Mouse (Mus musculus): ENCODE data around the gene Tmem88. TPM values are rescaled to one million over a fixed set of nuclear protein-coding genes. Genes with fewer than 3 reads are reported as not detected.

The Tmem88 gene
- total RNA-seq, 2 experiments from 2014 or later: 13.4 to 17.8 TPM

DNA sequence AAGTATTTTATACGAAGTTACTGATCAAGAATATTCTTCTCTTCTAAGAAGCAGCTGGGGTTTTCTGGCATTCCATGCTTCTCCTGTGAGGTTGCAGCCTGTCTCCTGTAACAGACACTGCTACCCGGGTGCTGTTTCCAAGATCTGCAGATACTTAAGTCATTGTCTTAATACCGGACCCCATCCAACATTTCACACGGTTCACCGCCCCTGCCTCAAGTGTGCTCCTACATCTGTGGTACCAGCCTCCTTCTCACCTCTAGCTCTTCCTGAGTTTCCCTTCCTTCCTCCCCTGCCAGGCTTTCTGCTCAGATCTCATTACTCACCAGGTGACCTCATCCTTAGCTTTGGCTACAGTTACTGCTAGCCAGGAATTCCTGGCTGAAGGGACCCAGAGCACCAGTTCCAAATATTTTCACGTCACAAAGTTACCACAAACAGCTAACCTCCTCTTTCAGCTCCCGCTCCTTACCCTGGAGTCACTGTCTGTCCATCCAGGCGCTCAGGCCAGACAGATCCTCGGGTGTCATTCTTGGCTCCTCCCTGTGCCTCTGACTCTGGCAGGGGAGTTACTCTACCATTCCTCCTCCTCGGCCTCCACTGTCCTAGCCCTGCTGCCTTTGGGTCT, 15.4 kb downstream of the Tmem88 start:
- DNase-seq: no peak

DNA sequence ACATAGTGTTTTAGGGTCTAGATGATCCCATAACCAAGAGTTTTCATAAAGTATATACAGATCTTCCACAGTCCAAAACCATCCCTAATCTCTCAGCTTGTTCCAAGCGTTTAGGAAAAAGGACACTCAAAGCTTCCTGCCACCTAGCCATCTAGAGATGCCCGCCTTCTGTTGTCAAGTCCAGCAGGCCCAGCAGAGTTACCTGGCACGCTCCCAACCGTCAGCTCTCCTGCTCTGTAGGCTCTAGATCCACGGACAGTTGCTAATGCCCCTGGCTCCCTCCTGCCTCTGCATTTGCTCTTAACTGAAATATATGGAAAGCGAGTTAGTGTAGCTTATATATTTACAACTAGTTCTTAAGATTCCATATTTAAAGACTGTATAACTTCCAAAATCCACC, 16.7 kb downstream of the Tmem88 start:
- no peak for DNase-seq

DNA sequence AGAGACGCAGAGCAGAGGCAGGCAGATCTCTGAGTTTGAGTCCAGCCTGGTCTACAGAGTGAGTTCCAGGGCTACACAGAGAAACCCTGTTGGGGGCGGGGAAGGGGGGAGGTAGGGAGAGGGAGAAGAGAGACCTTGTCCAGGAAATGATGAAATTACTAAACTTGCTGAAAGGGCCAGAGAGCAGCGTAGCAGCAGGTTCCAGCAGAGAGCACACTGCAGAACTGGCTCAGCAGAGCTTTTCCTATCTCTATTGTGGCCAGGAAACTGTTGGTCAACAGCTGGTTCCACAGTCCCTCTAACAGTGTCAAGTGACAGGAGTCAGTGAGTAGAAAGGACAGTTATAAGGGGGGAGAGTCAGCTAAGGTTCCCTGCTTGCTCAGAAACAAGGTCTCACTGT, 18.4 kb downstream of the Tmem88 start:
- DNase-seq: no peak

DNA sequence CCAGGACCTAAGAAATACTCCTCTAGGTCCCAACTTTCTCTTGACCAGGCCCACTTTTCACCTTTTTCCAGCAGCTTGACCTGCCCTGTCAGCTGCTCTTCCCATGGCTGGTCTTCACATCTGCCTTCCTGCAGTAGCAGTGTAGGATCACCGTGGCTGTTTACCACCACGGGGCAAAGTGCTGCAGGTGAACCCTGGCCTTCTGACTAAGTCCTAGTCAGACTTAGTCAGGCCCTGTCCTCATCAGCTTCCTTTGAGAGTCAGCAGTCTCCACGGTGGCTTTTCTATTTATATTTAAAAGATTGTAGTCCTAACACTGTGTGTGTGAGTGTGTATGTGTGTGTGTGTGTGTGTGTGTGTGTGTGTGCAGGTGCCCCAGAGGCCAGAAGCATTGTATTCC, 20.3 kb downstream of the Tmem88 start:
- DNase-seq: no peak

DNA sequence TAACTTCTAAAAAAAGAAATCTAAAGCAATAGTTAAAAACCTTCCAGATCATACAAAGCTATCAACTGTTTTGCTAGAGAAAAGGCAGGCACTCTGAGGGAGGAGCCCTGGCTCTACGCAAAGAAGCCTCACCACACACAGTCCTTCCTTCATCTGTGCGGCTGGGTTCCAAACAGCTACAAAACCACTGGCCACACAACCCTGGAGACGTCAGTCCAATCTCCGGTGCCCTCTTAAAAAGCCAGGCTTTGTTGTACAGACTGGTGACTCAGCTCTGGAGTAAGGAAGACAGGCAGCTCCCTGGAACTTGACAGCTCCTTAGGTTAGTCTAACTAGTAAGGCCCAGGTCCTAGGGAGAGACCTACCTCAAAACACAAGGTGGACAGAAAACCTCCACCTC, 22.4 kb downstream of the Tmem88 start:
- no peak for DNase-seq

DNA sequence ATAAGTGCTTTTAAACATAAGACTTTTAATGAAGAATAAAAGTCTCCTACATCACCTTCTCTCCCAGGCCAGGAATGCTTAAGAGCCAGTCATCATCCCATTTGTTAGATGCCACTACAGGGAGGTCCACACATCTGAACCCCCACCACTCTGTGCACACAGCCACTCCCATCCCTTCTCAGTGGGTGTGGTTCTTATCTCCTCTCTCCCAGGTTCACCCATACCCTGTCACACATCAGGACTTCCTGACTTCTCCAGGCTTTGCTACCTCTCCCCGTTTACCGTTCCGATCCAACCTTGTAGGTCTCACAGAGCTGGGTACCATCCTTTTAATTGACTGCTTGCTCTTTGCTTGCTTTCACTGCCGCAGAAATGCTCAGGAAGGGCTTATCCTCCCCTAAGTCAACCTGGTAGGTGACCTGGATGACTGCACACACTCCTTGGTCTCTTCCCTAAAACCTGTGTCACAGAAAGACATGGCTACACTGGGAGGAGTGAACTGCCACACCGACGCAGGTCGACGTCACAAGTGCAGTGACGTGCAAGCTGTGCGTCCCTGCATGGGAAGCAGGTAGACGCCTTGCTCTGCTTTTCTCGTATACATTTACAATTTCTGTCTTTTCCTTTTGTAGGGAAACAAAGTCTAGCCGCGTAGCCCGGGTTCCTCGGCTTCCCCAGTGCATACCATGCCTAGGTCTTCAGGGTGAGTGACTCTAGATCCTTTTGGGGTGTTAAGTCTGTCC, 24.6 kb downstream of the Tmem88 start:
- DNase-seq: no peak

DNA sequence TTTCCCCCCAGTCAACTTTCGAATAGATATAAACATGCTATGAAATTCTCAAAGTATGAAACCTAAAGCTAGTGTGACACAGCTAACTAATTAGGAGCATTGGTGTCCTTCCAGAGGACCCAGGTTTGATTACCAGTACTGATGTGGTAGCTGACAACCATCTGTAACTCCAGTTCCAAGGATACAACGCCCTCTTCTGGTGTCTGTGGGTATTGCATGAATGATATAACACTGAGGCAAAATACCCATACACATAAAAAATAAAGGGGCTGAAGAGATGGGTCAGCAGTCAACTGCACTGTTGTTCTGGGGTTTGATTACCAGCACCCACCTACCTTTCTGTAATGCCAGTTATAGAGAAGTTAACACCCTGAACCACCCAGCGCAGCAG, 25.3 kb downstream of the Tmem88 start:
- DNase-seq: no peak

DNA sequence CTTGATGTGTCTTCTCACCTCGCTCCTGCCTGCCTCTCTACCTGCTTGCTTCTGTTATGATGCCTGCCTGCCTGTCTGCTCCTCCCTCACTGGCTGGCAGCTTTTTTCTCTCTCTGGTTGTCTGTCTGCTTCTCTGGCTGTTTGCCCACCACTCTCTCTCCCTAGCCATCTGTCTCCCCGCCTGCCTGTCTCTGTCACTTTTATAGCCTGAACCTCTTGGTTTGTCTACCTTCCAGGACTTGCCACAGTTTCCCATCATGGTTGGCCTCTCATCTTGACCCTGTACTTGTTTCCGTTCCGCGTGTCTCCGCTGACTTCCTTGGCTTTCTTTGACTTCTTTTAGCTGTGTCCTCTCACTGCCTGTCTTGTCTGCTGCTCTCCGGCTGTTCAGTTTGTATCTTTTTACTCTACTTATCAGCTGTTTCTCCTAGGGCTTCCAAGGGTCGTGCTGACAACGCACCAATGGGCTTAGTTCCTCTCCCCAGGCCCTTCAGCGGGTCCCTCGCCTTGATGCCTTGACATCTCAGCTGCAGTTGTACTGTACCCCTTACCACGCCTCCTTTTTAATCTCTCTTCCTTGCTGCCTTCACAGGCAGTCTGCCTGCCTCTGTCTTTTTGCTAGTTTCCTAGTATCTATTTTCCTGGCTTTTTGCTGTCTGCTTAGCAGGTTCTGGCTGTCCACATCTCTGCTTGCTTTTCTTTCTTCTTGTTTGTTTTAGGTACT, 25.8 kb downstream of the Tmem88 start:
- DNase-seq: peak in 1 of 2 experiments; percentile 41

DNA sequence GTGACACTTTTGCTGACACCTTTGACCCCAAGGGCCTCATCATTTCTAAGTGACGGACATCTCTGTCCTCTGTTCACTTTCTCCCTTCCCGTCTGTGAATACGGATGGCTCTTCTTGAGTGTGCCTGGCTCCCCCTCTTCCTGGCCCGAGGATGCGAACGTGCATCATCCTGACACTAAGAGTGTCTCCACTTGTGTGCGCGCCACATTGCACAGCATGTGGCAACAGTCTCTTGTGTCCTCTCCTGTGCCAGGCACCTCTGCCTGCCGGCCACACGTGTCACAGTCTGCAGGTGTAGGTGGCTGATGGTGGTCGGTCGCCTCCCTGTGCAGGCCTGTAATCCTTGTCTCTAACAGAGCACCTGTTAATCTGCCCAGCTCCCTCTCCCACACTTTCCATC, 26.4 kb downstream of the Tmem88 start:
- DNase-seq: no peak

DNA sequence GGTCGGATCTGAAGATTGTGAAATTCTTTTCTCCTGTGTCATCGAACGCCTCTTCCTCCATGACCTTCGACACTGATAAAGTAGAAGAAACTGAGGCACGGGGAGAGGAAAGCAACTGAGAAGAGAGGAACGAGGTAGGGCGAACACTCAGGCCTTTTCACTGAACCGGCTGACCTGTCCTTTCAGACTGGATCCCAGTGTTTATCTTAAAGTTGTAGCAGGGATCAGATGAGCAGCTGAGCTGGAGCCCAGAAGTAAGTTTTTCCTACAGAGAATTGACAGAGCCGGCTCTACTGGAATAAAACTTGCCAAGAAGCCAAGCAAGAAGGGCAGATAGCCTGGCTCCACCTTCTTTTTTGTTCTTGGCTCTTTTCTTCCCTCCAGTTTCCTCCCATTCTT, 27.2 kb downstream of the Tmem88 start:
- no peak for DNase-seq

DNA sequence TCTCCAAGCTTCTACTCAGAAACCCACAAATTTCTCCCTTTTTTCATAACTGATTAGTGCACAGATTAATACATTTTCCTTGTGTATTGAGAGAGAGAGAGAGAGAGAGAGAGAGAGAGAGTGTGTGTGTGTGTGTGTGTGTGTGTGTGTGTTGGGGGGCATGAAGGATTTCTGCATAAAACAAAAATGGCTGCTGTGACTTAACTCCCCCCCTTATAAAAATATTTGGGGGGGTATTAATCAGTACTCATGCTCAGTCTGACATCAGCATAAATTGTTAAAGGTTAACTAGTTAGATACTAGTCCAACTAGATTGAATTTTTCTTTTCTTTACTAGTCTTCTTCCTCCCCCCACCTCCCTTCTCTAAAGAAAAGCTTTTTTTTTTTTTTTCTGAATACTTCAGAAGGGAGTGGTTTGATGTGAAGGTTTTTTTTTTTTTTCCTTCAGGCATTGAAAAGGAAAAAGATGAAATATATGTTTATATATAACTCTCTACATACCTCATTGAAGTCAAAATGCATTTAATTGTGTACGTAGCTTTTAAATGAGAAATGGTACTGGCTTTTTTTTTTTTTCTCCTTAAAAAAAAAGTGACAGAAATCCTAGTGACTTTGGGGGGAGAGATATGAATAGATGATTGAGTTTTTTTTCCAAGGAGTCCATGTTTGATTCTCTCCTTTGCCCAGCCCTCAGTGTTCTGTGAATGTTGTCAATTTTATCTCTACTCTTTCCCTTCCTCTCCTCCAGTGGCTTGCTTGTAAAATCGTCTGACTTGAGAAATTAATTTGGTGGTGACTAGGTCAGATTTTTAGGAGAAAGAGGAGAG, 27.8 kb downstream of the Tmem88 start:
- no peak for DNase-seq

DNA sequence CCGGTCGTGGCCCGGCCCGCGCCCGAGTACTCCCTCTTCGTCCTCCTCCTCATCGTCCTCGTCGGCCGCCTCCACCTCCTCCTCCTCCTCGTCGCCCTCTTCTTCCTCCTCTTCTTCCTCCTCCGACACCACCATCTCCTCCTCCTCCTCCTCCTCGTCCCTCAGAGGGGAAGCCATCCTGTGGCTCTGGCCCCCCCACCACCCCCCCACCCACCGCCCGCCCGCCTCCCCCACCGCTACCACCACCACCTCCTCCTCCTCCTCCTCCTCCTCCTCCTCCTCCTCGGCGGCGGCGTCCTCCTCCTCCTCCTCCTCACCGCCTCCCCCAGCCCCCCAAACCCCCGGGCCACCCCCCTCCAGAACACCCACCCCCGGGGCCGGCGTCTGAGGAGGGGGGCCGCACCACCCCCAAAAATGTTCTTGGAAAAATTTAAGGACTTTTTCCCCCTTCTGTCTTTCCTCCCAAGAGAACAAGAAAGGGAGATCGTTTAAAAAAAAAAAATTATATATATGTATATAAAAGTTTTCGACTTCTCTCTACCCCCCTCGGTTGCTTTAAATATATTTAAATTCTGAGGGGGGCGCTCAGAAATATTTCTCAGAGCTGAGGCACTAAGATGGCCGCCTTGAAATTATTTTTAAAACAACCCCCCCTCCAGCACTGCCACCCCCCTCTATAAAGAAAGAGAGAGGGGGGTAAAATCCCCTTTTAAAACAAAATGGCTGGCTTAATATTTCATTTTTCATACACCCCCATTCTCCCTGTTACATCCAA, 28.6 kb downstream of the Tmem88 start, which contains the start of gene Chd3:
Gene Chd3 (minus strand): TSS at position 192 of the 775 bp plus-strand sequence.
- no peak for DNase-seq

DNA sequence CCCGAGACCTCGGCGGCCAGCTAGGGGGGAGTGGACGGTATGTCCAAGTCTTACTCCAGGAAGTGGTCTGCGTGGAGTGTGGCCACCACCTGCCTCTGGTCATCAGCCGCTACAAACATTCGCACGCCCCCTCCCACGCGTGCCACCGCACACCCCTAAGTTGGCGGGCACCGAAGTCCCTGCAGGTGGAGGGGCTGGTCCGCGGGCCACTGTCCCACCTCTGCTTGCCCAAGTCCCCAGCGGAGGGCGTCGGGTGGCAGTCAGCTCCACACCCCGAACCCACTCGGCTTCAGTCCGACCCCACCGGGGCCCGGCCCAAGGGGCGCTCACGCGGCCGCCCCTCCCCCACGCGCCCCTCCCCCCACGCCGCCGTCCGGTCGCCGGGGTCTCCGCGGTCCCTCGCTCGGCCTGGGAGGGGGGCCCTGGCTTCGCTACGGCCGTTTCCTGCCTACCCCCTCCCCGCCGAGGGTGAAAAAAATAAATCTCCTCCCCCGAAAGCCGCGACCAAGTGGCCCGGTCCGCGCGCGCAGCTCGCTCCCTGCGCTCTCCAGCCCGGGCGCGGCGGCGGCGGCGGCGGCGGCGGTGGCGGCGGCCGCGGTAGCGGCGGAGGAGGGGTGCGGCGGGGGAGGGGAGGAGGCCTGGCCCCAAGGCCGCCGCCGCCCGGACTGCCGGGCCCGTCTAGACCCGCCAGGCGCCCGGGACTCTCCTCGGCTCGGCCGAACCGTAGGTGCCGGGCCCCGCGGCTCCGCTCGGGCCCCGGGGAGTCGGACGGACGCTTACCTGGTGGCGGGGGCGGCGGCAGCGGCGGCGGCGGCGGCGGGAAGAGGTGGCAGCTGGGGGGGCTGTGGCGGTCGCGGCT, 29.4 kb downstream of the Tmem88 start:
- DNase-seq: peak; percentile 61 to 79

DNA sequence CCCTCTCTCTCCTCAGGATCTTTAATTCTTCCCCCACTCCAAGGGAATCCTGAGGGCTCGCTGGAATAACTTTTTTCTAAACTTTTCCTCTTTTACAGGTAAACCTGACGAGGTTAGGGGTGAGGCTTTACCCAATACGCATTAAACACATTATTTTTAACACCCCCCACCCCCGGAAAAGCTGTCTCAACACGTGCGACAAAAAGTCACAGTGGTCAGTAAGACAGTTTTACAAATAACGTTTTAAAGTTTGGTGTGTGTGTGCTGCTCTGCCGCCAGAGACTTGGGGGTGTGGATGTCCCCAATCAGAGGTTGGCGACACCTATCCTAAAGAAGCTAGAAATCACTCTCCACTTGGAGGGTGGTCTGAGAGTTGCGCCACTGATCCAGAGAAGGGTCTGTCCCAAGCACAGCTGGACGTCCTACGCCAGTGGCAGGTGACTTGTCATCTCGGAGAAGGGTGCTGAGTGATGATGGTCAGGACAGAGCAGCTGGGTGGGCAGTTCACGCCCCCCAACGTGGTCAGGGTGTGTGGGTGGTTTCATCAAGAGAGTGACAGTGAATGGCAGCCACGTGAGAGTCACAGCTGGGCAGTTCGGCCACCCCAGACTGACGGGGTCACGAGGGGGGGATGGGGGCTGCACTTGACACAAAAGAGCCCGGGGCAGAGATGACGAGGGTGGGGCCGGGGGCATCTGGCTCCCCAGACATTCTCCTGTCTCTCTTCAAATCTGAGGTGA, 30.2 kb downstream of the Tmem88 start:
- peak; percentile 16 to 60 for DNase-seq

DNA sequence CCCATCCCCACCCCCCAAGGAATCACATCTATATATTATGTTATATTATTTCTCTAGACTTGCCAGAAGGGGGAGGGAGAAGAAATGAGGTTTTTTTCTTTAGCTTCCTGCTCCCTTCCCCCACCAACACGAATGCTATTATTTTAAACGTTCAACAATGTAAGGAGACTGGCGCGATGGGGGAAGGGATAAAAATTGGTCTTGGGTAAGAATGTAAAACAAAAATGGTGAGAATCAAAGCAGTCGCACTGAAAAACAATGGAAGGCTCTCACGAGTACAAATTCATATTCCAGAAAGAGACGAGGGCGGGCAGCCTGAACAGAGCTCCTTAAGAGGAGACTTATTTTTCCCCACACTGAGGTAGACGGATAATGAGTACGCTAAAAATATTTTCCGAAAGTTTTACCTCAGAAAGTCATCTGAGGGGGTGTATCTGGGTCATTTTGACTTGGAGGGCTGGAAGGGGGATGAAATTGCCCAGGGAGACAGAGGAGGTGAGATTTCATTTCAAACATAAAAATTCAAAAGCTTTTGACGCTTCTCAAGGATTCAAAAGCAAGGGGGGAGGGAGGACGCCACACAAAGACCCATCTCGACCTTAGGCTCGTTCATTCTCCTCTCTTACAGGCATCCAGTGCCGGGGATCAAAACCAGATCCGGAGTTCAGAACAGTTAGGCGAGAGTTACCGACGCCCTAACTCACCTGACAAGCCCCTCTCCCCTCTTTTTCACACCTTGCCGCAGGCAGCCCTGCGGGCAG, 31.0 kb downstream of the Tmem88 start:
- DNase-seq: peak in 1 of 2 experiments; percentile 51

DNA sequence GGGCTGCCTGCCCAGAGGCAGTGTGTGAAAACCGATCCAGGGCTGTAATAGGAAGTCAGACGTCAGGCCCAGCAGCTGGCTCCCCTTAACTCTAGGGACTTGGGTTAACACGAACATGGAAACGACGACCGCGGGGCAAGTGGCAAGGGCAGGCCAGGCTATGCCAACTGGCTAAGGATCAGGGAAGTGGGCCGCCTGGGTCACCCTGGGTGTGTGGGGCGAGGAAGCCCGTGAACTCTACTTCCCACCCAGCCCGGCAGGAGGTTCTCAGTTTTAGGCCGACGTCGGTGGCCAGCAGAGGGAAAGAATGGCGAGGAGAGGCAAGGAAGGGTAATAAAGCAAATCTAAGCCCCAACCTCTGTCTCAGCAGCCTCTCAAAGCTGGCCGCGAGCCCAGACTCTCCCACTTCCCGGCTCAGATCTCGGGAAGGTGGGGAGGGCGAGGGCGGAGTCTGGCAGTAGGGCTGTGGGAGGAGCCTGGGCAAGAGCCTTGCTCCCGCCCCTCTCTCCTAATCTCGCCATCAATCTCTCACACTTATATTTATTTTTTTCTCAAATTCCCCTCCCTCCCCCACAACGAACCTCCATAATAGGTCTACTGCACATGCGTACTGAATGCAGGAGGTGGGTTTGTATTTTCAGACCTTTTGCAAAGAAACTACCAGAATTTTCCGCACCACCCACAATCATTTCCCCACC, 31.7 kb downstream of the Tmem88 start:
- peak; percentile 97 to 98 for DNase-seq

DNA sequence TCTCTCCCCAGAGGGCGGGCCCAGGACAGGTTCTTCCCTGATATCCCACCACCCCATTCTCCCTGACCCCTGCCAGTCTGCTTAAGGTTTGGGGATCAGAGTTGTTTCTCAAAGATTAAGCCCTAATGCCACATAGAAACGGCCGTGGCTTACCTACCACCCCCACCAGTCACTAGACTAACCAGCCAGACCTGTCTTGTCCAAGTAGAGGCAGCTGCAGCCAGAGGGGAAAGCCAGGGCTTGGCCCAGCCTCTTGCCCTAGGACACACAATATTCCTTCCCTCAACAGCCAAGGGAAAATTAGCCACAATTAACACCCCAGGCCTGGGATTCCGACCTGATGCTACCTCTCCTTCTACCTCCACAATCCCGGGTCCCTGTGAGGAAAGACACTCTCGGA, 32.3 kb downstream of the Tmem88 start:
- DNase-seq: no peak

DNA sequence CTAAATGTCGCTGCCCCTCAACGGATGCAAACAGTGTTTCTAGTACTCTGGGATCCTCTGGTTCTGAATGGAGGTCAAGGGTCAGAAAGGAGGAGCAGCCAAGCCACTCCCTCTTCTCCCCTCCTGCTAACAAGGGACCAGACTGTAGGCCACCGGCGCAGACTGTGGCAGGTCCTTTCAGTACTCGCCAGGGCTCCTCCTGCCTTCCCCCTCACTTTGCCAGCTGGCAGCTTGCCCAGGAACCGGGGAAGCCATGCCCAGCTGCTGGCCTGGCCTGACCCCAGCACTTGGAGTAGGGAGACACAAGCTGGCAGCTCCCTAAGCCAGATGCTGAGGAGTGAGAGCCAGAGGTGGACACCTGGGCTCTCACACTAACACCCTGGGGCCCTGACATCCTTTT, 33.1 kb downstream of the Tmem88 start:
- DNase-seq: peak; percentile 97 to 98

Measured in adrenal gland, postnatal 36 days (tissue).